Mouse (Mus musculus) adrenal gland, adult 18-20 months (tissue): ENCODE data around the gene Gnmt. TPM values are rescaled to one million over a fixed set of nuclear protein-coding genes. Genes with fewer than 3 reads are reported as not detected.
"Not testable (repeated sequence)": the region's sequence is repeated elsewhere in the genome, so short reads cannot be mapped to it uniquely, and the experiment has no call there.

Experiments used
- DNase-seq, 2 experiments: peaks; one replicate each; pipeline ENCODE4 v3.0.0; 2021 to 2022; ENCODE audit warnings: low spot score in 2 of 2
- long read RNA-seq, 2 experiments: library from polyadenylated mRNA; stranded (forward); transcript quantifications; one replicate each; pipeline ENCODE4 v2.0.0; 2021
- total RNA-seq, 2 experiments: library from RNA; stranded (reverse); gene quantifications; 1 replicate in 1 of 2; 2 replicates in 1 of 2; pipeline ENCODE4 v1.2.3; 2021

The Gnmt gene
- 1 to 10 TPM; 1.2 to 2.0 TPM for total RNA-seq
- long read RNA-seq, experiment 1: 0 reads
- long read RNA-seq, experiment 2, partial matches to known transcripts: 0 of 1 reads
- long read RNA-seq, experiment 2, other reads (novel, unspliced or antisense): 0 of 1 reads

- no peak for DNase-seq
Measured at GRCm38 (mm10) chr17:46728904-46729318, at the start of gene Gnmt. Gene Gnmt, minus strand, starts transcription at chr17:46729168.

- DNase-seq: no peak
Measured at GRCm38 (mm10) chr17:46776087-46776486, 47.1 kb upstream of the Gnmt start.

GRCm38 (mm10) chr17:46775070-46775469 is 46.1 kb upstream of the Gnmt start:
- no peak for DNase-seq

GRCm38 (mm10) chr17:46774131-46774472 is 45.1 kb upstream of the Gnmt start:
- DNase-seq: no peak

- DNase-seq: no peak
Measured at GRCm38 (mm10) chr17:46773278-46774130, 44.5 kb upstream of the Gnmt start.

- DNase-seq: peak; percentile 73 to 79
Measured at GRCm38 (mm10) chr17:46772404-46773277, 43.7 kb upstream of the Gnmt start, which contains the start of gene 2310039H08Rik. Gene 2310039H08Rik, plus strand, starts transcription at chr17:46772635.

- no peak for DNase-seq
Measured at GRCm38 (mm10) chr17:46772038-46772403, 43.1 kb upstream of the Gnmt start.

- no peak for DNase-seq
Measured at GRCm38 (mm10) chr17:46771616-46772015, 42.6 kb upstream of the Gnmt start.

- no peak for DNase-seq
Measured at GRCm38 (mm10) chr17:46771025-46771424, 42.1 kb upstream of the Gnmt start.

GRCm38 (mm10) chr17:46770546-46770945 is 41.6 kb upstream of the Gnmt start:
- no peak for DNase-seq

GRCm38 (mm10) chr17:46767868-46768267 is 38.9 kb upstream of the Gnmt start:
- no peak for DNase-seq

GRCm38 (mm10) chr17:46764916-46765315 is 35.9 kb upstream of the Gnmt start:
- not testable (repeated sequence) for DNase-seq

GRCm38 (mm10) chr17:46763544-46763943 is 34.6 kb upstream of the Gnmt start, which contains the start of gene Ptcra:
Gene Ptcra, minus strand, starts transcription at chr17:46763712.
- no peak for DNase-seq

GRCm38 (mm10) chr17:46758753-46759152 is 29.8 kb upstream of the Gnmt start:
- no peak for DNase-seq

GRCm38 (mm10) chr17:46751794-46752556 is 23.0 kb upstream of the Gnmt start, which contains the start of gene Cnpy3:
Gene Cnpy3, minus strand, starts transcription at chr17:46752214.
- peak; percentile 88 to 91 for DNase-seq

- DNase-seq: no peak
Measured at GRCm38 (mm10) chr17:46751056-46751793, 22.3 kb upstream of the Gnmt start.

GRCm38 (mm10) chr17:46750580-46750979 is 21.6 kb upstream of the Gnmt start:
- DNase-seq: no peak

- DNase-seq: no peak
Measured at GRCm38 (mm10) chr17:46749282-46749681, 20.3 kb upstream of the Gnmt start.

- DNase-seq: no peak
Measured at GRCm38 (mm10) chr17:46747806-46748205, 18.8 kb upstream of the Gnmt start.

GRCm38 (mm10) chr17:46747234-46747633 is 18.3 kb upstream of the Gnmt start:
- DNase-seq: no peak
